Mouse (Mus musculus) neural tube, embryonic 12.5 days (tissue): Measurements from ENCODE around the gene Nacc1. TPM values are rescaled to one million over a fixed set of nuclear protein-coding genes. Genes with fewer than 3 reads are reported as not detected.

ENCODE experiments used
- ATAC-seq: fragments of 200-750 bp; cut with Nextera tagmentation; 2 replicates; pipeline ENCODE4 v1.8.0; 2017; ENCODE audit warnings: low read depth, mild to moderate bottlenecking, moderate TSS enrichment, moderate library complexity; ENCODE audit not compliant: low FRiP score
- H3K27ac ChIP-seq: fragments of 300-500 bp; sonication (generic); 2 replicates; pipeline ENCODE4 v1.5.1; 2016
- H3K27me3 ChIP-seq: fragments of 300-500 bp; sonication (generic); replicated peaks from 2 replicates; pipeline ENCODE4 v1.6.1; 2016; ENCODE audit warnings: mild to moderate bottlenecking
- H3K36me3 ChIP-seq: fragments of 300-500 bp; sonication (generic); 2 replicates; pipeline ENCODE4 v1.6.1; 2016; ENCODE audit warnings: mild to moderate bottlenecking
- H3K4me1 ChIP-seq: fragments of 300-500 bp; sonication (generic); 2 replicates; pipeline ENCODE4 v1.6.1; 2016
- H3K4me2 ChIP-seq: fragments of 300-500 bp; sonication (generic); replicated peaks from 2 replicates; pipeline ENCODE4 v1.6.1; 2016; ENCODE audit warnings: mild to moderate bottlenecking
- H3K4me3 ChIP-seq: fragments of 300-500 bp; sonication (generic); 2 replicates; pipeline ENCODE4 v1.5.1; 2016
- H3K9ac ChIP-seq: fragments of 300-500 bp; sonication (generic); 2 replicates; pipeline ENCODE4 v1.6.1; 2016; ENCODE audit warnings: mild to moderate bottlenecking
- H3K9me3 ChIP-seq: fragments of 300-500 bp; sonication (generic); 2 replicates; pipeline ENCODE4 v1.6.1; 2016; ENCODE audit warnings: mild to moderate bottlenecking
- WGBS: fragments of 180-500 bp; shearing (Covaris S2); methylation state at CpG from one replicate; pipeline ENCODE4 v1.1.7; 2016; 5-methylcytosine and 5-hydroxymethylcytosine counted together
- polyA plus RNA-seq: library from polyadenylated mRNA; unstranded; fragments of >200 nt; fragmentation: Nextera tagmentation; extraction: Ambion mirVana; gene quantifications from 2 replicates; pipeline ENCODE4 v1.2.1, GENCODE M21; 2016

Nacc1 gene
- polyA plus RNA-seq, 1 experiment from 2014 or later: 19.2 TPM

- peak overlapping the region; percentile 25 for H3K4me2 ChIP-seq
- no peak overlapping the region for H3K4me3 ChIP-seq
- WGBS: 18% methylated on average over 3 of the region's 3 CpGs
- no peaks in the 10 kb centered on the region for H3K9me3 ChIP-seq
- H3K27me3 ChIP-seq: peaks cover 52% of the 10 kb centered on the region
- peak; percentile 29 for ATAC-seq
- H3K9ac ChIP-seq: no peak overlapping the region
- H3K4me1 ChIP-seq: peaks cover 71% of the 10 kb centered on the region
- peak overlapping the region; percentile 87 for H3K27ac ChIP-seq
- H3K36me3 ChIP-seq: 0 out of 2 replicates have a peak, but pooled peaks cover 4% of the 10 kb centered on the region
Measured at GRCm38 (mm10) chr8:84712759-84713120, 25.1 kb upstream of the Nacc1 start.

DNA sequence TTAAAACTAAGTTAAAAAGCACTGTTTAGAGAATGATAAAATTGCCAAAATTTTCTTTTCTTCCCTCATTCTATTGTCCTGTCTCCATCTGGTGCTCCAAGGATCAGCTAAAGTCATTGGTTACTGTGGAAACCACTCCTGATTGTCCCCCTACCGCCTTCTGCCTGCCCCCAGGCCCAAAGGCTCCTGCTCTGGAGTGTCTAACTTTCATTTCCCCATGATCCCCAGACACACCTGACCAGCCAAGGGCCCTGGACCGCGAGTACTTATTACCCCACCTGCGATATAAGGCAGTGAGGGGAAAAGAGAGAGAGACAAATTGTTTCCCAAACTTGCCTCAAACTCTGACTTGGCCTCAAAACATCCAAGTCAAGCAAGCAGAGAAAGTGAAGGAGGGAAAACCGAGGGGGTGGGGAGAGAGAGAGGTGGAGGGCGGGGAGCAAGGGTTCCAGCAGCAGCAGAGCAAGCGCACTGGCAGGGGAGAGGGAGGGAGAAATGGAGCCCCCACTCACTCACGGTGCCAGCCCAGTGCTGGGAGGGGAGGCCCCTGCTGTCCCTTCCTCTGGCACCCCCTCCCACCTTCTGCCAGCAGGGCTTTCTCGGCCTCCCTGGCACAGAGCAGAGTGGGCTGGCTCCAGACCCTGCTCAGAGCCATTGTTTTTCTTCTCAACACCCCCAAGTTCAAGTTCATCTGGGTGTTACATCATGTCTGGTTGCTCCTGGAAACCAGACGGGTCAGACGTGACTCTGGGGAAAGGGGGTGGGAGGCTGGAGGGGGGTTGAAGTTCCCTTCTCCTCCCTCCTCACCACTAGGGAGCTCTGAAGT lies 24.5 kb upstream of the Nacc1 start:
- no peak overlapping the region for H3K9ac ChIP-seq
- H3K27me3 ChIP-seq: peaks cover 52% of the 10 kb centered on the region
- peak overlapping the region; percentile 31 for H3K4me2 ChIP-seq
- no peak overlapping the region for H3K4me3 ChIP-seq
- 10% methylated on average over 10 of the region's 11 CpGs for WGBS
- H3K9me3 ChIP-seq: no peaks in the 10 kb centered on the region
- H3K27ac ChIP-seq: peak overlapping the region; percentile 87
- ATAC-seq: peak; percentile 88
- peaks cover 77% of the 10 kb centered on the region for H3K4me1 ChIP-seq
- H3K36me3 ChIP-seq: 0 out of 2 replicates have a peak, but pooled peaks cover 4% of the 10 kb centered on the region

GRCm38 (mm10) chr8:84711312-84711711 lies 23.6 kb upstream of the Nacc1 start:
- no peaks in the 10 kb centered on the region for H3K36me3 ChIP-seq
- H3K9me3 ChIP-seq: no peaks in the 10 kb centered on the region
- whole genome bisulfite sequencing: 51% methylated on average over 3 of the region's 3 CpGs
- H3K4me1 ChIP-seq: peaks cover 82% of the 10 kb centered on the region
- H3K4me3 ChIP-seq: no peak overlapping the region
- H3K27ac ChIP-seq: peak overlapping the region; percentile 75
- no peak for ATAC-seq
- peaks cover 52% of the 10 kb centered on the region for H3K27me3 ChIP-seq
- H3K9ac ChIP-seq: peak overlapping the region; percentile 14; the same call in 1 of the 2 replicates
- H3K4me2 ChIP-seq: peak overlapping the region; percentile 31

DNA sequence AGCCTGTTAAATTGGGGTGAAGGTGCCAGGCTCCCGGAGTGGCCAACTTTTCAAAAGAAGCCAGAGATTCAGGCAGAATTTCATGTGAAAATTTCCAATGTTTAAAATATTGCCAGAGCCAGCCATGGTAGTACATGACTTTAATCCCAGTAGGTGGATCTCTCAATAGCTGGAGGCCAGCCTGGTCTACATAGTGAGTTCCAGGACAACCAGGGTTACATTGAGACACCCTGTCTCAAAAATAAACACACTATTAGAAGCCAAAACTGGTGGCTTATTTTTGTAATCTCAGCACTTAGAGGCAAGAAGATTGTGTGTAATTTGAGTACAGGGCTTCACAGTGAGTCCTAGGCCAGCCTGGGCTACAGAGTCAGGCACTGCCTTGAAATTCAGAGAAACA lies 22.3 kb upstream of the Nacc1 start:
- no peak overlapping the region for H3K27ac ChIP-seq
- WGBS: 95% methylated on average over 1 of the region's 1 CpGs
- no peaks in the 10 kb centered on the region for H3K36me3 ChIP-seq
- ATAC-seq: no peak
- H3K27me3 ChIP-seq: peaks cover 52% of the 10 kb centered on the region
- H3K9me3 ChIP-seq: no peaks in the 10 kb centered on the region
- H3K4me2 ChIP-seq: no peak overlapping the region
- H3K4me1 ChIP-seq: peaks cover 83% of the 10 kb centered on the region
- H3K9ac ChIP-seq: no peak overlapping the region
- no peak overlapping the region for H3K4me3 ChIP-seq

DNA sequence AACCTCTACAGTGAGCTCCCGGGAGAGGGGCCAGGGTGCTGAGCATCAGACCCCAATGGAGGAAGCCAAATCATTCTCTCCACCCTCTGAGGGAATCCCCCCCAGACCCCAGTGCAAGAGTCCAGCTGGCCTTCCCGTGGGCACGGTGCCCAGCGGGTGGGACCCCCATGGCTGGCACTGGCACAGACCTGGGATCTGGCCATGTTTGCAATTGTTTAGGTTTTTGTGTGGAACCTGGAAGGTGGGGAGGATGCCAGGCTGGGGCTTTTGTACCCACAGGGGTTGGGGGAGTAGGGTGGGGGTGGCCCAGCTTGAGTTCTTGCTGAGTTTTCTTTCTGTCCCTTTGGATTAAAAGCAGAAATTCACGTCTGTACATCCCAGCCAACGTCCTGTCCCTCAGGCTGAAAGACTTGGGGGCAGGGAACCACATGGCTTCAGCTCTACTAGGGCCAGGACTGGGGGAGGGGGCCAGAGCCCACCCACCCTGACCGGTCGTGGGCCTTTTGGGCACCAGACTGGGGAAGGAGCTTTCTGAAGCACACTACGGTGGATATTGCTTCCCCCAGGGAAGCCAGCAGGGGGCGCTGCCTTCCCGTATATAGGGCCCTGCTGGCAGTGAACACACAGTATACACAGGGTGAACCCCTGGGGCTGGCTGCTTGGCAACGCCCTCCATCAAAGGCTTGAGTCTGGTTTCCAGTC lies 21.3 kb upstream of the Nacc1 start:
- H3K4me1 ChIP-seq: peaks cover 81% of the 10 kb centered on the region
- H3K36me3 ChIP-seq: no peaks in the 10 kb centered on the region
- WGBS: 13% methylated on average over 12 of the region's 12 CpGs
- no peak overlapping the region for H3K4me3 ChIP-seq
- peak; percentile 34 for ATAC-seq
- peak overlapping the region; percentile 33 for H3K27ac ChIP-seq
- H3K4me2 ChIP-seq: peak overlapping the region; percentile 22
- 0 out of 2 replicates have a peak overlapping the region, but pooled peaks have one; percentile 17 for H3K9ac ChIP-seq
- no peaks in the 10 kb centered on the region for H3K9me3 ChIP-seq
- H3K27me3 ChIP-seq: peaks cover 52% of the 10 kb centered on the region

DNA sequence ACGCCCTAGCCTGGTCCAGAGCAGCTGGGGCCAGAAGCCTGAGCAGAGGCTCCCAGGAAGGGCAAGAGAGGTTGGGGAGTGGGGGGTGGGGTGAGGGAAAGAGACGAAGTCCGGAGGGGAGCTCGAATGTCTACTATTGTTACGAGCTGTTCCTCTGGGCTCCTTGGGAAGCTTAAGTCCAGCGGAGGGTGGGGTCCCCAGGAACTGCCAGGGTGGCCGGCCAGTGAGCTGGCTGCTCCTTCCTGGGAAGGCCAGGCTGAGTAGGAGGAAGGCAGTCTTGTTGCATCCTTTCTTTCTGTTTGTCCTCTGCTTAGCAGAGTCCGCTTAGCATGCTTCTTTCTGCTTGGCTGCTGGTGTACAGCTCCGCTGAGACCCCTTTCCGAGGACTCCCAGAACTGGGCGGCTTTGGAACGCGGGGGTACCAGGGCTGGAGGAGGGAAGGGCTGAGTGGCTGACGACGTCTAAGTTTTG lies 20.4 kb upstream of the Nacc1 start:
- WGBS: 4% methylated on average over 15 of the region's 15 CpGs
- Histone ChIP-seq H3K27me3 (peaks cover 52% of the 10 kb centered on the region), H3K36me3 (no peaks in the 10 kb centered on the region), H3K4me2 (peak overlapping the region; percentile 44), H3K4me1 (peaks cover 76% of the 10 kb centered on the region), H3K4me3 (no peak overlapping the region; the same call in 1 of the 2 replicates), H3K9ac (peak overlapping the region; percentile 41; the same call in 1 of the 2 replicates), H3K27ac (no peak overlapping the region), H3K9me3 (no peaks in the 10 kb centered on the region)
- ATAC-seq: no peak

DNA sequence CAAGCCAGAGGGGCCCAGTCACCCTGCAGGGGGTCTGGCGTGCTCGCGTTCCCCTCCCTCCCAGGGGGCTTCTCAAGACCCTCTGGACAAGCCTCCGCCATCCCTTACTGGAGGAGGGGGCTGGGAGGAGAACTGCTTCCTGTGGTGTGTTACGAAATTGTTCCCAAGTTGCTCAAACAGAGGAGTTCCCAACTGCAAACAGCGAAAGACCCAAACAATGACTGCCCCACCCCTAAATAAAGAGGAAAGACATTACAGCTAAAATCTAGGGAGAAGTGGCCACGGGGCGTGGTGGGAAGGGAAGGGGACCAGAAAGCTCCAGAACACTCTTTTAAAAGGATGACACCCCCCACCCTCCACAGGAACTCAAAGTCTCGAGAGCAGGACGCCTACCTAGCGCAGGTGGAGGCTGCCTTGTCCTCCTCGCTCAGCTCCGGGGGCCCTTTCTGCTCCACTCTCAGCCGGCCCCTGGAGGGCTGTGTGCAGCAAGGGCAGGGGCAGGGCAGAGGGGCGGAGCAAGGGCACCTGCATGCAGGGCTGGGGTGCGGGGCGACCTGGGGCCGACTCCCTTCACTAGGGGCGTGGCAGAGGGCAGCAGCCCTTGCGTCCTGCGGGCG lies 19.7 kb upstream of the Nacc1 start:
- Histone ChIP-seq H3K4me1 (peaks cover 71% of the 10 kb centered on the region), H3K27ac (no peak overlapping the region)

GRCm38 (mm10) chr8:84706610-84707266 lies 19.1 kb upstream of the Nacc1 start:
- 2% methylated on average over 42 of the region's 45 CpGs for WGBS
- Histone ChIP-seq H3K36me3 (no peaks in the 10 kb centered on the region), H3K27ac (no peak overlapping the region), H3K9ac (peak overlapping the region; percentile 17), H3K9me3 (no peaks in the 10 kb centered on the region), H3K4me2 (peak overlapping the region; percentile 44), H3K27me3 (peaks cover 66% of the 10 kb centered on the region), H3K4me1 (peaks cover 64% of the 10 kb centered on the region), H3K4me3 (peak overlapping the region; percentile 22)
- no peak for ATAC-seq

More for the DNA sequence above, 19.7 kb upstream of the Nacc1 start:
- 2% methylated on average over 22 of the region's 22 CpGs for WGBS
- H3K9me3 ChIP-seq: no peaks in the 10 kb centered on the region
- no peak for ATAC-seq
- H3K4me3 ChIP-seq: peak overlapping the region; percentile 22; the same call in 1 of the 2 replicates
- H3K4me2 ChIP-seq: peak overlapping the region; percentile 44
- H3K9ac ChIP-seq: peak overlapping the region; percentile 41; the same call in 1 of the 2 replicates
- peaks cover 60% of the 10 kb centered on the region for H3K27me3 ChIP-seq
- H3K36me3 ChIP-seq: no peaks in the 10 kb centered on the region

DNA sequence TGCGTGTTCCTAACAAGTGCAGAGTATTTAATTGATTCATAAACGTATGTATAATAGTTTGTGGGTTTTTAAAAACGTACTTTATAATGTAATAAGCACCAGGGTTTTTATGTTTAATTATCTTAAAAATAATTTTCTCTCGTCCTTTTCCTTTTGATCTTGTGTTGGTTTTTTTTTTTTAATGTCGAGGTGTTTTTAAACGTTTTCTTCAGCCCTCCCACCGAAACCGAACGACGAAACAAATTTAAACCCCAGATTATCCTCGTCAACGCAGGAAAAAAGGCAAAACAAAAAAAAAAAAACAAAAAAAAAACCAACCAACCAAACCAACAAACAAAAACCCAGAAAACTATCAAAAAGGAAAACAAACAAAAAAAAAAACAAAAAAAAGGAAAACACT lies 18.3 kb upstream of the Nacc1 start:
- WGBS: 1% methylated on average over 12 of the region's 12 CpGs
- Histone ChIP-seq H3K27ac (no peak overlapping the region), H3K4me1 (peaks cover 57% of the 10 kb centered on the region)

DNA sequence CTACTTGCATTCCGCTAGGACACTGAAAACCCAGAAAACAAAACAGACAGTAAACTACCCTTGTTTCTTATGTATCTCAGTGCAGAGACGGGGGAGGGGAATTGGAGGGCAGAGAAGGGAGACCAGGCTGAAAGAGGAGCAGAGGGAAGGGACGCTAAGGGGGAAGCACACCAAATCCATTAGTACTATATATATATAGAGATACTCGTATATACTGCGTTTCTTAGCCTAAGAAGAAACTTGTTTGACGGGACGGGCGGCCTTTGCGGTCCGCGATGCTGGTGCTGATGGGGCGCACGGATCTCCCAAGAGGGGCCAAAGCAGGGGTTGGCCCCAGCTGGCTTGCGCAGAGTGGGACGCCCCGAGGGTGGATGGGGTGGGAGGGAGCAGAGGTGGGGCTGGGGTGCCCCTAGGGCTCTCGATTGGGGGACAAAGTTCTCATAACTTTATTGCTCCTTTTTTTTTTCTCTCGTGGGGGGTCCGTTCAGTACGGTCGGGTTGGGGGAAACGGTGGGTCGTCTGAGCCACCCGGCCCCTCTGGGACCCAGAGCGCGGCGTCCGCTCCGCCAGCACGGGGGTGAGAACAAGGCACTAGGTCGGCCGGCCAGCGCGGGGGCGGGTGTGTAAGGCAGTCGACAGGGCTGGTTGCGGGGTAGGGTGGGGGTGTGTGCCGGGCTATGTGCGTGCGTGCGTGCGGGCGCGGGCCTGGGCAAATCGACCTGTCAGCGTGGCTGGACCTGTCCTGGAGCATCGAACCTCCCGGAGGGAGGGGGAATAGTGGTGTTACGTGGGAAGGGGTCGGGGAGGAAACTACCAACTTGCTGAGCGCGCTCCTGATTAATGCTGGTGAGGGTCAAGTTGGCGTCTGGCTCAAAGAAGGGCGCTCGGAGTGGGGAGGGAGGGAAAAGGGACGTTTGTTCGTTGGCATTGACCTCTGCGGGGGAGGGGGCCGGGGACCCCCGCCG lies 17.5 kb upstream of the Nacc1 start:
- H3K27me3 ChIP-seq: peaks cover 75% of the 10 kb centered on the region
- H3K4me2 ChIP-seq: peak overlapping the region; percentile 56
- no peaks in the 10 kb centered on the region for H3K36me3 ChIP-seq
- H3K4me1 ChIP-seq: peaks cover 53% of the 10 kb centered on the region
- H3K4me3 ChIP-seq: peak overlapping the region; percentile 26
- H3K9me3 ChIP-seq: no peaks in the 10 kb centered on the region
- ATAC-seq: no peak
- peak overlapping the region; percentile 38 for H3K9ac ChIP-seq
- no peak overlapping the region for H3K27ac ChIP-seq
- WGBS: 1% methylated on average over 61 of the region's 61 CpGs

More for the DNA sequence above, 18.3 kb upstream of the Nacc1 start:
- peaks cover 74% of the 10 kb centered on the region for H3K27me3 ChIP-seq
- peak overlapping the region; percentile 56 for H3K4me2 ChIP-seq
- H3K9me3 ChIP-seq: no peaks in the 10 kb centered on the region
- no peaks in the 10 kb centered on the region for H3K36me3 ChIP-seq
- ATAC-seq: no peak
- peak overlapping the region; percentile 26; the same call in 1 of the 2 replicates for H3K4me3 ChIP-seq
- H3K9ac ChIP-seq: no peak overlapping the region
